Mouse (Mus musculus) CH12.LX (cell line): ENCODE data around the gene Inpp5b. TPM values are rescaled to one million over a fixed set of nuclear protein-coding genes. Genes with fewer than 3 reads are reported as not detected.

Experiments
- DNase-seq: peaks from one replicate; pipeline ENCODE4 v3.0.0-alpha.2; 2013; ENCODE audit errors: extremely low read depth
- H3K27ac ChIP-seq: 2 replicates; pipeline ENCODE4 v1.5.1; 2012; ENCODE audit warnings: low read depth, mild to moderate bottlenecking, control low read depth, moderate library complexity; ENCODE audit not compliant: insufficient read depth
- H3K27me3 ChIP-seq: replicated peaks from 2 replicates; pipeline ENCODE3; 2012; ENCODE audit warnings: inconsistent platforms
- H3K36me3 ChIP-seq, 2 experiments: replicated peaks in 1 of 2; 2 replicates each; pipeline versions ENCODE3 to v1.6.1; 2012; ENCODE audit warnings: inconsistent platforms in 1 of 2, low read length in 1 of 2, mild to moderate bottlenecking in 1 of 2, mixed read lengths in 1 of 2, moderate library complexity in 1 of 2; ENCODE audit not compliant: control insufficient read depth in 1 of 2, insufficient read depth in 1 of 2
- H3K4me1 ChIP-seq, 2 experiments: 2 replicates each; pipeline ENCODE4 v1.6.1; 2012; ENCODE audit warnings: inconsistent platforms in 1 of 2, moderate library complexity in 1 of 2; ENCODE audit not compliant: insufficient read depth in 2 of 2, control insufficient read depth in 1 of 2
- H3K4me2 ChIP-seq: 2 replicates; pipeline ENCODE4 v1.6.1; 2012; ENCODE audit warnings: low read depth, mild to moderate bottlenecking, control low read depth; ENCODE audit not compliant: poor library complexity, insufficient read depth, severe bottlenecking
- H3K4me3 ChIP-seq, 3 experiments: fragments of 150-350 bp in 1 of 3; sonication (generic) in 1 of 3; replicated peaks in 1 of 3; 2 replicates each; pipeline versions ENCODE3 to v1.5.1; 2011 to 2012; ENCODE audit warnings: low read depth in 2 of 3, low read length in 2 of 3, mild to moderate bottlenecking in 2 of 3, moderate library complexity in 2 of 3, control low read depth in 1 of 3, improper control_type of control experiment in 1 of 3, inconsistent platforms in 1 of 3, mixed read lengths in 1 of 3; ENCODE audit not compliant: poor library complexity in 1 of 3
- H3K79me2 ChIP-seq: replicated peaks from 2 replicates; pipeline ENCODE4 v1.6.1; 2012; ENCODE audit warnings: mild to moderate bottlenecking, moderate library complexity; ENCODE audit not compliant: control insufficient read depth, poor library complexity, insufficient read depth, severe bottlenecking; ENCODE audit errors: extremely low read depth
- H3K9ac ChIP-seq: 2 replicates; pipeline ENCODE4 v1.6.1; 2012; ENCODE audit warnings: low read depth, mild to moderate bottlenecking, control low read depth, moderate library complexity; ENCODE audit not compliant: insufficient read depth
- H3K9me3 ChIP-seq: replicated peaks from 2 replicates; pipeline ENCODE3; 2012; ENCODE audit warnings: low read length, inconsistent platforms, mixed read lengths
- CTCF ChIP-seq, 2 experiments: IDR thresholded peaks in 1 of 2; conservative IDR thresholded peaks in 1 of 2; 2 replicates each; pipeline ENCODE4 v1.5.1; 2011 to 2012; ENCODE audit warnings: low read depth in 2 of 2, low read length in 2 of 2, improper control_type of control experiment in 1 of 2, inconsistent platforms in 1 of 2, mild to moderate bottlenecking in 1 of 2, moderate library complexity in 1 of 2
- ELF1 ChIP-seq: IDR thresholded peaks from 2 replicates; pipeline ENCODE4 v1.6.1; 2014; ENCODE audit warnings: low read depth, mild to moderate bottlenecking, inconsistent platforms, low read length, improper control_type of control experiment
- GABPA ChIP-seq: IDR thresholded peaks from 2 replicates; pipeline ENCODE4 v1.6.1; 2012; ENCODE audit warnings: low read depth, low read length, improper control_type of control experiment, inconsistent platforms; ENCODE audit not compliant: insufficient replicate concordance
- IRF4 ChIP-seq: IDR thresholded peaks from 2 replicates; pipeline ENCODE4 v1.6.1; 2014; ENCODE audit warnings: low read depth, mild to moderate bottlenecking, inconsistent platforms, low read length, improper control_type of control experiment
- JUN ChIP-seq: IDR thresholded peaks from 2 replicates; pipeline ENCODE4 v1.6.1; 2011; ENCODE audit warnings: low read depth, mild to moderate bottlenecking, low read length, improper control_type of control experiment, moderate library complexity; ENCODE audit not compliant: insufficient read depth
- JUND ChIP-seq: conservative IDR thresholded peaks from 2 replicates; pipeline ENCODE4 v1.6.1; 2011; ENCODE audit warnings: low read depth, low read length, improper control_type of control experiment
- KAT2A ChIP-seq: IDR thresholded peaks from 2 replicates; pipeline ENCODE4 v1.6.1; 2012; ENCODE audit warnings: low read length, improper control_type of control experiment, inconsistent platforms; ENCODE audit not compliant: insufficient replicate concordance
- MAFK ChIP-seq: IDR thresholded peaks from 2 replicates; pipeline ENCODE4 v1.6.1; 2011; ENCODE audit warnings: low read length, improper control_type of control experiment; ENCODE audit not compliant: insufficient replicate concordance
- MAZ ChIP-seq: IDR thresholded peaks from 2 replicates; pipeline ENCODE4 v1.6.1; 2012; ENCODE audit warnings: low read depth, mild to moderate bottlenecking, inconsistent platforms, low read length, improper control_type of control experiment, moderate library complexity
- MEF2A ChIP-seq: IDR thresholded peaks from 2 replicates; pipeline ENCODE4 v1.6.1; 2014; ENCODE audit warnings: low read depth, mild to moderate bottlenecking, inconsistent platforms, low read length, improper control_type of control experiment, borderline replicate concordance
- MXI1 ChIP-seq: IDR thresholded peaks from 2 replicates; pipeline ENCODE4 v1.6.1; 2011; ENCODE audit warnings: mild to moderate bottlenecking, low read depth, low read length, improper control_type of control experiment
- MYC ChIP-seq: IDR thresholded peaks from 2 replicates; pipeline ENCODE4 v1.6.1; 2011; ENCODE audit warnings: low read depth, mild to moderate bottlenecking, improper control_type of control experiment, low read length
- NELFE ChIP-seq: IDR thresholded peaks from 2 replicates; pipeline ENCODE4 v1.6.1; 2011; ENCODE audit warnings: low read depth, low read length, improper control_type of control experiment
- NRF1 ChIP-seq: IDR thresholded peaks from 2 replicates; pipeline ENCODE4 v1.6.1; 2014; ENCODE audit warnings: low read depth, mild to moderate bottlenecking, inconsistent platforms, low read length, improper control_type of control experiment, moderate library complexity
- PAX5 ChIP-seq: IDR thresholded peaks from 2 replicates; pipeline ENCODE4 v1.6.1; 2012; ENCODE audit warnings: low read length, inconsistent platforms, mixed read lengths
- POLR2A ChIP-seq: IDR thresholded peaks from 2 replicates; pipeline ENCODE4 v1.6.1; 2011; ENCODE audit warnings: low read depth, mild to moderate bottlenecking, improper control_type of control experiment, low read length
- RAD21 ChIP-seq: IDR thresholded peaks from 2 replicates; pipeline ENCODE4 v1.6.1; 2011; ENCODE audit warnings: low read depth, mild to moderate bottlenecking, low read length, improper control_type of control experiment, moderate library complexity
- RCOR1 ChIP-seq: conservative IDR thresholded peaks from 2 replicates; pipeline ENCODE4 v1.6.1; 2012; ENCODE audit warnings: low read depth, mild to moderate bottlenecking, inconsistent platforms, low read length, improper control_type of control experiment
- SIN3A ChIP-seq: IDR thresholded peaks from 2 replicates; pipeline ENCODE4 v1.6.1; 2012; ENCODE audit warnings: low read length, improper control_type of control experiment, inconsistent platforms
- SMC3 ChIP-seq: IDR thresholded peaks from 2 replicates; pipeline ENCODE4 v1.6.1; 2011; ENCODE audit warnings: low read depth, low read length, improper control_type of control experiment
- TCF12 ChIP-seq: IDR thresholded peaks from 2 replicates; pipeline ENCODE4 v1.6.1; 2014; ENCODE audit warnings: low read depth, mild to moderate bottlenecking, inconsistent platforms, low read length, improper control_type of control experiment
- UBTF ChIP-seq: IDR thresholded peaks from 2 replicates; pipeline ENCODE4 v1.6.1; 2012; ENCODE audit warnings: low read depth, mild to moderate bottlenecking, inconsistent platforms, low read length, improper control_type of control experiment, moderate library complexity
- USF1 ChIP-seq: IDR thresholded peaks from 2 replicates; pipeline ENCODE4 v1.6.1; 2014; ENCODE audit warnings: low read depth, mild to moderate bottlenecking, inconsistent platforms, low read length, improper control_type of control experiment
- USF2 ChIP-seq: conservative IDR thresholded peaks from 2 replicates; pipeline ENCODE4 v1.6.1; 2011; ENCODE audit warnings: low read depth, low read length, improper control_type of control experiment
- ZNF384 ChIP-seq: IDR thresholded peaks from 2 replicates; pipeline ENCODE4 v1.6.1; 2012; ENCODE audit warnings: low read depth, low read length, improper control_type of control experiment, inconsistent platforms
- dilution Hi-C: fragments of 300-500 bp; cut with MboI; formaldehyde crosslinking; loops from 2 replicates; pipeline ENCODE4 v1.14.3; 2020; ENCODE audit warnings: low sequenced_read_pairs; ENCODE audit not compliant: extremely low pct_unique_long_range_greater_than_20kb, extremely low pct_ligation_motif_present
- in situ Hi-C: fragments of 300-500 bp; cut with MboI; formaldehyde crosslinking; loops from 3 replicates; pipeline ENCODE4 v1.14.3; 2019; ENCODE audit warnings: low sequenced_read_pairs, low pct_ligation_motif_present, low pct_unique_long_range_greater_than_20kb, mixed read lengths
- polyA plus RNA-seq: library from polyadenylated mRNA; unstranded; fragments of >175 nt; gene quantifications from 2 replicates; pipeline ENCODE4 v1.2.1, GENCODE M21; 2012; ENCODE audit warnings: low read depth; ENCODE audit not compliant: insufficient read length
- total RNA-seq, 2 experiments: library from RNA; depleted of rRNA; stranded (reverse); fragments of 300-350 nt in 1 of 2; fragments of >200 nt in 1 of 2; gene quantifications; 2 replicates each; pipeline ENCODE4 v1.2.3; 2012 to 2014

Gene Inpp5b
- total and polyA plus RNA-seq, 3 experiments = 25.6 to 34.0 (median 26.2) TPM

DNA sequence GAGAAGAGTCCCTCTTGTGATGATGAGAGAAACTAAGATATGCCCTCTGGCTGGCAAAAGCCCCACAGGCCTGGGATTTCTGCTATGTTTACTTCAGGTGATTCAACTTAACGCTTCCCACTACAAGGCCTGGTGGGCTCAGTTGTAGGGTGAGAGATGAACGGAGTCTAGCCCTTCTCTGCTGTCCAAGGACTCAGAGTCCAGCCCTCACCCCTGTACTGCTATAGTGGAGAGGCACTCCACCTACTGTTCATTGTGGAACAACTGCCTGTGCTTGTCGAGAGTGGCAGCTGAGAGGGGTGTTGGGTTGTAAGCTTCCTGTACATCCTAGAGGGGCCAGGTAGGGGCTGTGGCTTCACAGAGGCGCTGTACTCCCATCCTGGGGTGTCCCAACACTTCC is 3.6 kb upstream of the Inpp5b start:
- DNase-seq = no peak
- Histone ChIP-seq H3K27me3 (no peaks in the 10 kb centered on the region), H3K4me3 (no peak overlapping the region), H3K9ac (no peak overlapping the region), H3K27ac (no peak overlapping the region), H3K9me3 (no peaks in the 10 kb centered on the region), H3K4me1 (peaks cover 19 to 52% of the 10 kb centered on the region in 2 experiments), H3K36me3 (peaks cover under 1 to 20% of the 10 kb centered on the region in 2 experiments), H3K4me2 (no peak overlapping the region), H3K79me2 (no peaks in the 10 kb centered on the region)
- dilution Hi-C loops (no loop called here), in situ Hi-C loops (no loop called here)
- TF ChIP-seq RAD21 = peak; percentile 38
- no peak for TF ChIP-seq RCOR1
- TF ChIP-seq CTCF (conservative IDR thresholded peaks at IDR 0.05 in 1 of 2, IDR thresholded peaks at IDR 0.05 in 1 of 2; ENCODE audit: low read depth in 2 of 2, low read length in 2 of 2) = peak in 1 of 2 experiments; percentile 57; a peak in 2 of 4 replicates
- TF ChIP-seq USF1 = no peak
- no peak for TF ChIP-seq KAT2A
- no peak for TF ChIP-seq USF2
- no peak for TF ChIP-seq ZNF384
- TF ChIP-seq JUND = no peak
- TF ChIP-seq TCF12 = no peak
- no peak for TF ChIP-seq NRF1
- TF ChIP-seq MAZ = no peak
- no peak for TF ChIP-seq MEF2A
- TF ChIP-seq MAFK = no peak
- no peak for TF ChIP-seq SIN3A
- no peak for TF ChIP-seq NELFE
- no peak for TF ChIP-seq POLR2A
- TF ChIP-seq MXI1 = no peak
- no peak for TF ChIP-seq ELF1
- peak; percentile 25 for TF ChIP-seq SMC3
- no peak for TF ChIP-seq UBTF
- TF ChIP-seq PAX5 = no peak
- TF ChIP-seq JUN = no peak
- TF ChIP-seq GABPA = no peak
- no peak for TF ChIP-seq MYC
- TF ChIP-seq IRF4 = no peak
